Mouse (Mus musculus): ENCODE results near the gene Maml3. TPM values are rescaled to one million over a fixed set of nuclear protein-coding genes. Genes with fewer than 3 reads are reported as not detected.

Maml3 gene
- total and polyA plus RNA-seq, 3 experiments = 0.81 to 1.8 (median 0.98) TPM

DNA sequence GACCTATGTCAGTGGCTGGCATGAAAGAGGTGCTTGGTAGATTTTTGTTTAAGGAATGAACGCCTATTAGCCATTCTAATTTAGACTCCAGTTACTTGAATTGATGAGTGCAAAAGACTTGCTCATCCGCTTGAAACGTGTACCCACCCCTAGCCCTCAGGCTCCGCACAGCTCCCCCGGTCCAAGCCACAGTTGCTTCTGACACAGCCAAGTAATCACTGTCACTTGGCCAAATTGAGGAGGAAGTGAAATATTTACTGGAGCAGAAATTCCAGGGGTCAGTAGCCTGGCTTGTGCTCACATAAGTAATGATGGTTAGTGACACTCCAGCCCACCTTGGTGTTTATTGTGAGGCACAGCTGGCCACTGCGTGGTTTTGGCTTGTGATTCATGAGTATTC, 308.0 kb downstream of the Maml3 start:
- TF ChIP-seq BHLHE40 (IDR thresholded peaks at IDR 0.05; ENCODE audit: low read depth, low read length) = peak; percentile 31; the same call in 1 of the 2 replicates
- TF ChIP-seq IRF4 (IDR thresholded peaks at IDR 0.05; ENCODE audit: low read depth, low read length) = no peak
- TF ChIP-seq ETS1 (conservative IDR thresholded peaks at IDR 0.05; ENCODE audit: low read depth, low read length) = peak; percentile 30; the same call in 1 of the 2 replicates
- 0 out of 2 replicates have a peak, but pooled peaks have one; percentile 12 for TF ChIP-seq MEF2A (IDR thresholded peaks at IDR 0.05; ENCODE audit: borderline replicate concordance, low read depth, low read length)
- TF ChIP-seq EP300 (IDR thresholded peaks at IDR 0.05; ENCODE audit: low read length) = peak; percentile 29
- peak; percentile 74; the same call in 1 of the 2 replicates for TF ChIP-seq MXI1 (IDR thresholded peaks at IDR 0.05; ENCODE audit: low read depth, low read length)
- TF ChIP-seq RAD21 (IDR thresholded peaks at IDR 0.05; ENCODE audit: low read depth, low read length) = no peak
- TF ChIP-seq ZNF384 (IDR thresholded peaks at IDR 0.05; ENCODE audit: low read depth, low read length) = no peak
- H3K27ac ChIP-seq (ENCODE audit: insufficient read depth, low read depth) = no peak overlapping the region
- peaks cover 25 to 40% of the 10 kb centered on the region in 2 experiments for H3K4me1 ChIP-seq (ENCODE audit: control insufficient read depth in 1 of 2, insufficient read depth in 2 of 2)
- no peaks in the 10 kb centered on the region for H3K9me3 ChIP-seq (replicated peaks; ENCODE audit: low read length)
- no peak overlapping the region; the same call in 1 of the 2 replicates for H3K9ac ChIP-seq (ENCODE audit: insufficient read depth, low read depth)
- H3K27me3 ChIP-seq (replicated peaks) = no peaks in the 10 kb centered on the region
- H3K79me2 ChIP-seq (replicated peaks; ENCODE audit: control insufficient read depth, extremely low read depth, insufficient read depth, poor library complexity, severe bottlenecking) = no peaks in the 10 kb centered on the region
- dilution Hi-C loops (cut with MboI; ENCODE audit: extremely low pct_ligation_motif_present, extremely low pct_unique_long_range_greater_than_20kb, low sequenced_read_pairs) = no loop called here
- peak; percentile 57 for DNase-seq (ENCODE audit: extremely low read depth)
- in situ Hi-C loops (cut with MboI; ENCODE audit: low pct_ligation_motif_present, low pct_unique_long_range_greater_than_20kb, low sequenced_read_pairs) = no loop called here
- peaks cover 0 to 3% of the 10 kb centered on the region in 2 experiments for H3K36me3 ChIP-seq (replicated peaks in 1 of 2; ENCODE audit: control insufficient read depth in 1 of 2, insufficient read depth in 1 of 2, low read length in 1 of 2)
- peak overlapping the region in 2 of 3 experiments; percentile 20 to 51 for H3K4me3 ChIP-seq (replicated peaks in 1 of 3; ENCODE audit: low read depth in 2 of 3, low read length in 2 of 3, poor library complexity in 1 of 3)
- peak overlapping the region; percentile 63 for H3K4me2 ChIP-seq (ENCODE audit: insufficient read depth, low read depth, poor library complexity, severe bottlenecking)

GRCm38 (mm10) chr3:51796219-51796828, 308.6 kb downstream of the Maml3 start:
- dilution Hi-C loops (cut with MboI; ENCODE audit: extremely low pct_ligation_motif_present, extremely low pct_unique_long_range_greater_than_20kb, low sequenced_read_pairs) = no loop called here
- in situ Hi-C loops (cut with MboI; ENCODE audit: low pct_ligation_motif_present, low pct_unique_long_range_greater_than_20kb, low sequenced_read_pairs) = no loop called here
- peak; percentile 89 for DNase-seq (ENCODE audit: extremely low read depth)
- no peak overlapping the region for H3K27ac ChIP-seq (ENCODE audit: insufficient read depth, low read depth)
- no peaks in the 10 kb centered on the region for H3K79me2 ChIP-seq (replicated peaks; ENCODE audit: control insufficient read depth, extremely low read depth, insufficient read depth, poor library complexity, severe bottlenecking)
- H3K4me3 ChIP-seq (replicated peaks in 1 of 3; ENCODE audit: low read depth in 2 of 3, low read length in 2 of 3, poor library complexity in 1 of 3) = peak overlapping the region; percentile 51 to 64 (median 61)
- peak; percentile 100 for TF ChIP-seq NRF1 (IDR thresholded peaks at IDR 0.05; ENCODE audit: low read depth, low read length)
- no peak for TF ChIP-seq RCOR1 (conservative IDR thresholded peaks at IDR 0.05; ENCODE audit: low read depth, low read length)
- TF ChIP-seq HCFC1 (IDR thresholded peaks at IDR 0.05; ENCODE audit: low read depth, low read length) = peak; percentile 41; the same call in 1 of the 2 replicates
- TF ChIP-seq E2F4 (IDR thresholded peaks at IDR 0.05; ENCODE audit: insufficient replicate concordance, low read depth, low read length) = no peak
- TF ChIP-seq ELF1 (IDR thresholded peaks at IDR 0.05; ENCODE audit: low read depth, low read length) = peak; percentile 34; the same call in 1 of the 2 replicates
- TF ChIP-seq MAX (IDR thresholded peaks at IDR 0.05; ENCODE audit: low read length) = peak; percentile 66
- TF ChIP-seq TBP (conservative IDR thresholded peaks at IDR 0.05; ENCODE audit: low read depth, low read length) = 0 out of 2 replicates have a peak, but pooled peaks have one; percentile 43
- TF ChIP-seq TCF12 (IDR thresholded peaks at IDR 0.05; ENCODE audit: low read depth, low read length) = peak; percentile 31; the same call in 1 of the 2 replicates
- TF ChIP-seq CTCF (conservative IDR thresholded peaks at IDR 0.05 in 1 of 2, IDR thresholded peaks at IDR 0.05 in 1 of 2; ENCODE audit: low read depth in 2 of 2, low read length in 2 of 2) = no peak
- no peak for TF ChIP-seq ETS1 (conservative IDR thresholded peaks at IDR 0.05; ENCODE audit: low read depth, low read length)
- peak; percentile 13; the same call in 1 of the 2 replicates for TF ChIP-seq MEF2A (IDR thresholded peaks at IDR 0.05; ENCODE audit: borderline replicate concordance, low read depth, low read length)
- TF ChIP-seq POLR2A (IDR thresholded peaks at IDR 0.05; ENCODE audit: low read depth, low read length) = peak; percentile 69
- TF ChIP-seq NELFE (IDR thresholded peaks at IDR 0.05; ENCODE audit: low read depth, low read length) = peak; percentile 66
- TF ChIP-seq SMC3 (IDR thresholded peaks at IDR 0.05; ENCODE audit: low read depth, low read length) = no peak
- no peaks in the 10 kb centered on the region for H3K9me3 ChIP-seq (replicated peaks; ENCODE audit: low read length)
- H3K36me3 ChIP-seq (replicated peaks in 1 of 2; ENCODE audit: control insufficient read depth in 1 of 2, insufficient read depth in 1 of 2, low read length in 1 of 2) = peaks cover 0 to 5% of the 10 kb centered on the region in 2 experiments
- no peaks in the 10 kb centered on the region for H3K27me3 ChIP-seq (replicated peaks)
- H3K9ac ChIP-seq (ENCODE audit: insufficient read depth, low read depth) = peak overlapping the region; percentile 49; the same call in 1 of the 2 replicates
- H3K4me2 ChIP-seq (ENCODE audit: insufficient read depth, low read depth, poor library complexity, severe bottlenecking) = peak overlapping the region; percentile 68
- peaks cover 25 to 40% of the 10 kb centered on the region in 2 experiments for H3K4me1 ChIP-seq (ENCODE audit: control insufficient read depth in 1 of 2, insufficient read depth in 2 of 2)

Data from CH12.LX (cell line).